Mouse (Mus musculus): ENCODE measurements around the gene Lekr1.
A peak's percentile ranks its signal among the peaks of the same experiment; 100 is the strongest.

Gene Lekr1

GRCm38 (mm10) chr3:65665977-65666766 is at the start of gene Lekr1:
Gene Lekr1 (plus strand): TSS chr3:65666228.
- peak; percentile 87 for DNase-seq (ENCODE audit: low spot score)

GRCm38 (mm10) chr3:65617507-65617906 is 48.5 kb upstream of the Lekr1 start:
- no peak for DNase-seq (ENCODE audit: low spot score)

GRCm38 (mm10) chr3:65619340-65619739 is 46.7 kb upstream of the Lekr1 start:
- no peak for DNase-seq (ENCODE audit: low spot score)

- DNase-seq (ENCODE audit: low spot score): no peak
These were observed 43.0 kb upstream of the Lekr1 start for GRCm38 (mm10) chr3:65623057-65623456.

- no peak for DNase-seq (ENCODE audit: low spot score)
These were observed 40.3 kb upstream of the Lekr1 start for GRCm38 (mm10) chr3:65625496-65626289.

GRCm38 (mm10) chr3:65626290-65626914 is 39.6 kb upstream of the Lekr1 start:
- DNase-seq (ENCODE audit: low spot score): no peak

GRCm38 (mm10) chr3:65627021-65627706 is 38.9 kb upstream of the Lekr1 start:
- DNase-seq (ENCODE audit: low spot score): no peak

GRCm38 (mm10) chr3:65627707-65628028 is 38.4 kb upstream of the Lekr1 start:
- DNase-seq (ENCODE audit: low spot score): no peak

- no peak for DNase-seq (ENCODE audit: low spot score)
These were observed 36.4 kb upstream of the Lekr1 start for GRCm38 (mm10) chr3:65629565-65630112.

- DNase-seq (ENCODE audit: low spot score): no peak
These were observed 32.4 kb upstream of the Lekr1 start for GRCm38 (mm10) chr3:65633604-65634003.

- no peak for DNase-seq (ENCODE audit: low spot score)
These were observed 30.0 kb upstream of the Lekr1 start for GRCm38 (mm10) chr3:65635983-65636382.

GRCm38 (mm10) chr3:65637313-65637712 is 28.7 kb upstream of the Lekr1 start:
- no peak for DNase-seq (ENCODE audit: low spot score)

- no peak for DNase-seq (ENCODE audit: low spot score)
These were observed 27.1 kb upstream of the Lekr1 start for GRCm38 (mm10) chr3:65638896-65639295.

- DNase-seq (ENCODE audit: low spot score): no peak
These were observed 26.5 kb upstream of the Lekr1 start for GRCm38 (mm10) chr3:65639454-65640014.

GRCm38 (mm10) chr3:65642959-65643358 is 23.1 kb upstream of the Lekr1 start:
- no peak for DNase-seq (ENCODE audit: low spot score)

GRCm38 (mm10) chr3:65643654-65644053 is 22.4 kb upstream of the Lekr1 start:
- no peak for DNase-seq (ENCODE audit: low spot score)

- DNase-seq (ENCODE audit: low spot score): no peak
These were observed 18.4 kb upstream of the Lekr1 start for GRCm38 (mm10) chr3:65647592-65647991.

- DNase-seq (ENCODE audit: low spot score): no peak
These were observed 17.1 kb upstream of the Lekr1 start for GRCm38 (mm10) chr3:65648913-65649312.

GRCm38 (mm10) chr3:65650156-65650815 is 15.7 kb upstream of the Lekr1 start:
- no peak for DNase-seq (ENCODE audit: low spot score)

- DNase-seq (ENCODE audit: low spot score): no peak
These were observed 11.4 kb upstream of the Lekr1 start for GRCm38 (mm10) chr3:65654541-65655206.

- no peak for DNase-seq (ENCODE audit: low spot score)
These were observed 9.6 kb upstream of the Lekr1 start for GRCm38 (mm10) chr3:65656451-65656850.

All from retina, embryonic 14.5 days (tissue).